8 mouse cellular contexts compared by ENCODE assay signal in genomic region chr11:70459601-70460101, GRCm38 (mm10). TPM values are rescaled to one million over a fixed set of nuclear protein-coding genes. Genes with fewer than 3 reads are reported as not detected.
A peak's percentile ranks its signal among the peaks of the same experiment; 100 is the strongest.
DNase-seq lines count a peak whose midpoint lies in the region; ATAC-seq and TF ChIP-seq lines count a peak whose summit lies in the region.

TSS of gene Cxcl16 (minus strand) at chr11:70459984.

- peak within 1 kb of the TSS; percentile 74 for H3K4me2 ChIP-seq in forebrain, embryonic 13.5 days
- peak within 1 kb of the TSS; percentile 81 for H3K4me2 ChIP-seq in midbrain, embryonic 11.5 days

- intact Hi-C loops in heart, postnatal 36 days (cut with DNase I): no loop called here

- peaks cover 10% of the 10 kb centered on the region for H3K4me1 ChIP-seq in forebrain, embryonic 13.5 days
- peaks cover 12% of the 10 kb centered on the region for H3K4me1 ChIP-seq in limb, embryonic 10.5 days
- H3K4me1 ChIP-seq in midbrain, embryonic 11.5 days (ENCODE audit: control insufficient read depth, insufficient read depth, low read length): peaks cover 7% of the 10 kb centered on the region

- peak within 1 kb of the TSS; percentile 68 for H3K9ac ChIP-seq in forebrain, embryonic 13.5 days
- H3K9ac ChIP-seq in midbrain, embryonic 11.5 days (ENCODE audit: low read length): peak within 1 kb of the TSS; percentile 62

- 5% methylated on average over 30 of the region's 30 CpGs for WGBS in forebrain, embryonic 13.5 days
- WGBS in limb, embryonic 10.5 days: 4% methylated on average over 30 of the region's 30 CpGs
- WGBS in midbrain, embryonic 11.5 days: 5% methylated on average over 30 of the region's 30 CpGs

- no peak within 1 kb of the TSS; the same call in 1 of the 2 replicates for H3K27ac ChIP-seq in layer of hippocampus, adult 2 months
- no peak within 1 kb of the TSS for H3K27ac ChIP-seq in forebrain, embryonic 13.5 days
- H3K27ac ChIP-seq in limb, embryonic 10.5 days: peak within 1 kb of the TSS; percentile 61; the same call in 1 of the 2 replicates
- H3K27ac ChIP-seq in midbrain, embryonic 11.5 days (ENCODE audit: low read depth, low read length): no peak within 1 kb of the TSS

- no peak for DNase-seq in layer of hippocampus, adult 2 months (ENCODE audit: low spot score in 2 of 2)
- no peak for DNase-seq in layer of hippocampus, adult 9-10 months (ENCODE audit: low spot score)
- DNase-seq in heart, postnatal 36 days: peak; percentile 72 to 78
- DNase-seq in limb, embryonic 10.5 days (ENCODE audit: low spot score): peak; percentile 48
- DNase-seq in midbrain, embryonic 11.5 days (ENCODE audit: low spot score, missing footprints): peak; percentile 91
- DNase-seq in yolk sac, embryonic 10.5 days (ENCODE audit: low spot score): peak; percentile 26
- no peak for DNase-seq in MN1 (ENCODE audit: low spot score)

- H3K9me3 ChIP-seq in forebrain, embryonic 13.5 days (replicated peaks): no peaks in the 10 kb centered on the region
- H3K9me3 ChIP-seq in limb, embryonic 10.5 days (replicated peaks): no peaks in the 10 kb centered on the region
- no peaks in the 10 kb centered on the region for H3K9me3 ChIP-seq in midbrain, embryonic 11.5 days (ENCODE audit: control insufficient read depth, low read length)

- no peak for TF ChIP-seq CTCF in layer of hippocampus, adult 2 months (conservative IDR thresholded peaks at IDR 0.05)

- peak within 1 kb of the TSS; percentile 58 for H3K4me3 ChIP-seq in layer of hippocampus, adult 2 months
- peak within 1 kb of the TSS; percentile 41 for H3K4me3 ChIP-seq in forebrain, embryonic 13.5 days
- H3K4me3 ChIP-seq in limb, embryonic 10.5 days: peak within 1 kb of the TSS; percentile 64
- peak within 1 kb of the TSS; percentile 39 for H3K4me3 ChIP-seq in midbrain, embryonic 11.5 days (ENCODE audit: low read depth, low read length)

- peaks cover 5% of the 10 kb centered on the region; the same call in 1 of the 2 replicates for H3K36me3 ChIP-seq in forebrain, embryonic 13.5 days (ENCODE audit: poor library complexity, severe bottlenecking)
- H3K36me3 ChIP-seq in limb, embryonic 10.5 days: peaks cover 8% of the 10 kb centered on the region
- no peaks in the 10 kb centered on the region for H3K36me3 ChIP-seq in midbrain, embryonic 11.5 days (ENCODE audit: control insufficient read depth, insufficient read depth, low read length)

- no peak for ATAC-seq in forebrain, embryonic 13.5 days
- no peak for ATAC-seq in midbrain, embryonic 11.5 days (ENCODE audit: low FRiP score)

- peaks cover 57% of the 10 kb centered on the region for H3K27me3 ChIP-seq in forebrain, embryonic 13.5 days
- H3K27me3 ChIP-seq in limb, embryonic 10.5 days (ENCODE audit: low read depth, poor library complexity, severe bottlenecking): peaks cover 70% of the 10 kb centered on the region
- peaks cover 28% of the 10 kb centered on the region for H3K27me3 ChIP-seq in midbrain, embryonic 11.5 days (ENCODE audit: control insufficient read depth, insufficient read depth, low read length)

RNA-seq across cellular contexts. Expression of gene Cxcl16, which starts in this region (rescaled TPM):
- 1 to 10 TPM in 1 of 2 experiments, under 1 TPM in 1; 0.96 to 1.1 TPM for total RNA-seq in layer of hippocampus, adult 2 months (2021)
- polyA plus RNA-seq in forebrain, embryonic 13.5 days (2015; fragmentation: Nextera tagmentation; extraction: Ambion mirVana): 0.71 and 0.83 TPM in 2 replicates
- total RNA-seq in heart, postnatal 36 days (2021): 10 to 100 TPM in 1 of 2 experiments, 1 to 10 TPM in 1; 9.6 to 10.9 TPM
- polyA plus RNA-seq in limb, embryonic 10.5 days (2016; fragmentation: Nextera tagmentation; extraction: Ambion mirVana): 0.49 TPM in 2 replicates
- 0.50 and 0.82 TPM in 2 replicates for polyA plus RNA-seq in midbrain, embryonic 11.5 days (2014; fragmentation: Nextera tagmentation; extraction: Ambion mirVana)

Comparison
In these comparisons a context has a peak if more than half of its experiments do, and no peak if none do; other contexts are left out.
1. RNA of gene Cxcl16 (total RNA-seq): 9.6 to 10.9 TPM in heart, postnatal 36 days; 0.96 to 1.1 TPM in layer of hippocampus, adult 2 months; every median in the first group is over 4 times any median in the second.
2. Peak in DNase-seq, H3K4me3 ChIP-seq and H3K27ac ChIP-seq in limb, embryonic 10.5 days; RNA of the gene not detected or under 1 TPM.
3. Peak in DNase-seq, H3K4me3 ChIP-seq, H3K9ac ChIP-seq and H3K4me2 ChIP-seq in midbrain, embryonic 11.5 days; RNA of the gene not detected or under 1 TPM.
4. DNase-seq: peak in heart, postnatal 36 days (2 of 2) and yolk sac, embryonic 10.5 days (single experiment); none in layer of hippocampus, adult 2 months (0 of 2), layer of hippocampus, adult 9-10 months (single experiment) and MN1 (single experiment).
5. Peak in every context shown above with its lines, with median percentiles within 50 percentile points of each other: H3K4me3 ChIP-seq.